Mouse (Mus musculus) heart, embryonic 14.5 days (tissue): ENCODE data around the gene Vasn. TPM values are rescaled to one million over a fixed set of nuclear protein-coding genes. Genes with fewer than 3 reads are reported as not detected.

Experiments used
- ATAC-seq: fragments of 200-750 bp; cut with Nextera tagmentation; 2 replicates; pipeline ENCODE4 v1.8.0; 2017; ENCODE audit warnings: low read depth, moderate TSS enrichment; ENCODE audit not compliant: insufficient number of reproducible peaks, insufficient read depth, low FRiP score
- H3K27ac ChIP-seq, 2 experiments: fragments of 200-500 bp in 1 of 2; fragments of 300-500 bp in 1 of 2; sonication (generic) in 1 of 2; replicated peaks in 1 of 2; 2 replicates each; pipeline ENCODE4 v1.5.1; 2012 to 2014; ENCODE audit warnings: low read depth in 2 of 2, low read length in 2 of 2, control low read depth in 1 of 2, mild to moderate bottlenecking in 1 of 2, mixed read lengths in 1 of 2; ENCODE audit not compliant: control insufficient read depth in 1 of 2, insufficient read depth in 1 of 2
- H3K27me3 ChIP-seq: fragments of 300-500 bp; sonication (generic); 2 replicates; pipeline ENCODE4 v1.6.1; 2014; ENCODE audit warnings: mild to moderate bottlenecking, low read length, control low read depth; ENCODE audit not compliant: control insufficient read depth, insufficient read depth
- H3K36me3 ChIP-seq: fragments of 300-500 bp; sonication (generic); 2 replicates; pipeline ENCODE4 v1.6.1; 2014; ENCODE audit warnings: mild to moderate bottlenecking, control low read depth, low read length, mixed read lengths; ENCODE audit not compliant: control insufficient read depth, insufficient read depth
- H3K4me1 ChIP-seq, 2 experiments: fragments of 200-500 bp in 1 of 2; fragments of 300-500 bp in 1 of 2; sonication (generic) in 1 of 2; 2 replicates each; pipeline ENCODE4 v1.6.1; 2012 to 2014; ENCODE audit warnings: low read length in 2 of 2, control low read depth in 1 of 2, mixed read lengths in 1 of 2; ENCODE audit not compliant: control insufficient read depth in 2 of 2, insufficient read depth in 2 of 2
- H3K4me2 ChIP-seq: fragments of 300-500 bp; sonication (generic); 2 replicates; pipeline ENCODE4 v1.6.1; 2014; ENCODE audit warnings: mild to moderate bottlenecking, low read length
- H3K4me3 ChIP-seq, 2 experiments: fragments of 200-500 bp in 1 of 2; fragments of 300-500 bp in 1 of 2; sonication (generic) in 1 of 2; 2 replicates each; pipeline ENCODE4 v1.5.1; 2012 to 2014; ENCODE audit warnings: low read length in 2 of 2, mild to moderate bottlenecking in 2 of 2, control low read depth in 1 of 2, low read depth in 1 of 2, moderate library complexity in 1 of 2; ENCODE audit not compliant: control insufficient read depth in 1 of 2, insufficient read depth in 1 of 2
- H3K9ac ChIP-seq: fragments of 300-500 bp; sonication (generic); 2 replicates; pipeline ENCODE4 v1.6.1; 2014; ENCODE audit warnings: mild to moderate bottlenecking, low read length
- H3K9me3 ChIP-seq: fragments of 300-500 bp; sonication (generic); 2 replicates; pipeline ENCODE4 v1.6.1; 2016; ENCODE audit warnings: low read length, control low read depth; ENCODE audit not compliant: control insufficient read depth
- WGBS: fragments of 180-500 bp; shearing (Covaris S2); extraction: QIAGEN DNeasy Blood & Tissue Kit; methylation state at CpG from one replicate; pipeline ENCODE4 v1.1.7; 2014; 5-methylcytosine and 5-hydroxymethylcytosine counted together
- polyA plus RNA-seq: library from polyadenylated mRNA; unstranded; fragments of >200 nt; fragmentation: Nextera tagmentation; extraction: Ambion mirVana; gene quantifications from 2 replicates; pipeline ENCODE4 v1.2.1, GENCODE M21; 2014

Gene Vasn
- polyA plus RNA-seq, 1 experiment from 2014 or later: 11.9 TPM

DNA sequence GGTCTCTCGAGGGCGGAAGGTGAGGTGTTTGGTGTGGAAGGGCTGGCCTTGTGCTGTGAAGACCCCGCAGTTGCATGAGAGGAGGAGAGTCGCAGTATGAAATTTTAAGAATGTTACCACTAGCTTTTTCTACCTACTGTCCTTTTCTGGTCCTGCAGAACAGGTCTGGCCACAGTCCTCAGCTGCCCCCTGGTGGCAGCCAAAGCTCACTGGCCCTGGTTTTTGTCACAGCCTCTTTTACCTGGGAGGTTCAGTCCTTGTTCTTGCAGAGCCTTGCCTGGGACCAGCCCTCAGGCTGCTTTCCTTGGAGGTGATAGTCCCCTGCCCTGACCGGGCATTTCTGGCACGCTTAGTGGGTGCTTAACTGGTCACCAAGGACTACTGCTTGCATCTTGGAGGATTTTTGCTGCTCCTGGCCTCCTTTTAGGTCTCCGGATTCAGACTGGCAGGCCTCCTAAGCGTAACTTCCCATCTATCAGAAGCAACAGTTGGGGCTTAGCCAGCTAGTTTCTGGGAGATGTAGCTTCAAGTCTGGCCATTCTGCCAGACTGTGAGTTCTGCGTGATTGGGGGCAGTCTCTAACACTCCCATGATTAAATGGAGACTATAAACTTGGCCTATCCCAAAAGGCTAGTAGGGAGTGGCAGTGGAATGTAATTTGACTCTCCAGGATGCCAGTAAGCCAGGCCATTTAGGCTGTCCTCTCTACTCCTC lies 31.8 kb upstream of the Vasn start:
- Histone ChIP-seq H3K36me3 (peaks cover 44% of the 10 kb centered on the region), H3K27ac (peak overlapping the region; percentile 42 to 56; a peak in 2 of 4 replicates), H3K4me2 (no peak overlapping the region), H3K9ac (no peak overlapping the region; the same call in 1 of the 2 replicates), H3K4me3 (no peak overlapping the region), H3K27me3 (no peaks in the 10 kb centered on the region), H3K9me3 (no peaks in the 10 kb centered on the region), H3K4me1 (peaks cover 42 to 55% of the 10 kb centered on the region in 2 experiments)
- ATAC-seq: 0 out of 2 replicates have a peak, but pooled peaks have one; percentile 20
- WGBS: 43% methylated on average over 9 of the region's 9 CpGs

DNA sequence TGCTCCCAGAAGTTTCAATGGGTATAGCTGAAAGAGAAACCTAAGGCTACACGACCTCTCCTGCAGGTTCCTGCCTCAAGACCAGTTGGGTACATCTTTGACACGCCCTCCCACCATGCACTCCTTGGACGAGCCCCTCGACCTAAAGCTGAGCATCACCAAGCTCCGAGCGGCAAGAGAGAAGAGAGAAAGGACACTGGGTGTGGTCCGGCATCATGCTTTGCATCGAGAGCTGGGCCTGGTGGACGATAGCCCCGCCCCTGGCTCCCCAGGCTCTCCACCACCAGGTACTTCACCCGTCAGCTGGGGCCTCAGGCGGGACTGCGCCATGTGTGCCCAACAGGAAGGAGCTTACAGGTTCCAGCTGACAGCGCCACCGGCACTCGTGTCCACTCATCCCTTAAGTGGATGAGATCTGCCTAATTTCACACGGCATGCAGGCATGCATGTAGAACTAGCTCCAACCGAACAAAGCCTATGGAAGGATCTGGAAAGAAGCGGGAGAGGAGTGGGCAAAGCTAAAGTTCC lies 31.1 kb upstream of the Vasn start:
- Histone ChIP-seq H3K9ac (no peak overlapping the region), H3K4me3 (no peak overlapping the region), H3K27me3 (no peaks in the 10 kb centered on the region), H3K4me1 (peaks cover 36 to 49% of the 10 kb centered on the region in 2 experiments), H3K4me2 (no peak overlapping the region), H3K27ac (no peak overlapping the region), H3K36me3 (peaks cover 51% of the 10 kb centered on the region), H3K9me3 (no peaks in the 10 kb centered on the region)
- ATAC-seq: no peak
- WGBS: 80% methylated on average over 19 of the region's 19 CpGs

DNA sequence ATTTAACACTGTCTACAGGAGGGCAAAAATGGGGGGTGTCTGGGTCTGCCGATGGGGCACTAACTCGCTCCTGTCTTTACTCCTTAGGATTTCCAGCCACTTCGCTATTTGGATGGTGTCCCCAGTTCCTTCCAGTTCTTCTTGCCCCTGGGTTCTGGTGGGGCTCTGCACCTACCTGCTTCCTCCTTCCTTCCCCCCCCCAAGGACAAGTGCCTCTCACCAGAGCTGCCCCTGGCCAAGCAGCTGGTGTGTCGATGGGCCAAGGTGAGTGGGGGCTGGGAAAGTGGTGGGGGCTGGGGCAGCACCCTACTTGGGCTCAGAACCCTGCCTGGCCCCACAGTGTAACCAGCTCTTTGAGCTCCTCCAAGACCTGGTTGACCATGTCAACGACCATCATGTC lies 28.5 kb upstream of the Vasn start:
- no peak for ATAC-seq
- Histone ChIP-seq H3K9ac (no peak overlapping the region), H3K36me3 (peaks cover 76% of the 10 kb centered on the region), H3K4me3 (no peak overlapping the region), H3K27me3 (no peaks in the 10 kb centered on the region), H3K4me2 (no peak overlapping the region), H3K27ac (no peak overlapping the region), H3K9me3 (no peaks in the 10 kb centered on the region), H3K4me1 (peaks cover 16 to 27% of the 10 kb centered on the region in 2 experiments)
- whole genome bisulfite sequencing: 87% methylated on average over 5 of the region's 5 CpGs

DNA sequence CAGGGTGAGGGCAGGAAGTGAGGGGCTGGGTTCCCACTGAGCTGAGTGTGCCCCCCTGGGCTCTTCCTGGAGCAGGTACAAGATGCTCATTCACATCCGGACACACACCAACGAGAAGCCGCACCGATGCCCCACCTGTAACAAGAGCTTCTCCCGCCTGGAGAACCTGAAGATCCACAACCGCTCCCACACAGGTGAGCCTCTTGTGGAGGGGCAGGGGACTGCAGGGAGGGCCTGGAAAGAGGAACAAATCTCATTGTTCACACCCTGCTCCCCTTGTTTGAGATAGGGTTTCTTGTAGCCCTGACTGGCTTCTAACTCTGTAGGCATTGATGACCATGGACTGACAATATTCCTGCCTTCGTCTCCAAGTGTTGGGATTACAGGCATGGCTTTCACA lies 28.1 kb upstream of the Vasn start:
- 93% methylated on average over 7 of the region's 7 CpGs for WGBS
- no peak for ATAC-seq
- peaks cover 11 to 22% of the 10 kb centered on the region in 2 experiments for H3K4me1 ChIP-seq
- H3K9ac ChIP-seq: no peak overlapping the region
- H3K27ac ChIP-seq: no peak overlapping the region
- H3K9me3 ChIP-seq: no peaks in the 10 kb centered on the region
- no peak overlapping the region for H3K4me3 ChIP-seq
- H3K36me3 ChIP-seq: peaks cover 81% of the 10 kb centered on the region
- H3K4me2 ChIP-seq: no peak overlapping the region
- no peaks in the 10 kb centered on the region for H3K27me3 ChIP-seq

DNA sequence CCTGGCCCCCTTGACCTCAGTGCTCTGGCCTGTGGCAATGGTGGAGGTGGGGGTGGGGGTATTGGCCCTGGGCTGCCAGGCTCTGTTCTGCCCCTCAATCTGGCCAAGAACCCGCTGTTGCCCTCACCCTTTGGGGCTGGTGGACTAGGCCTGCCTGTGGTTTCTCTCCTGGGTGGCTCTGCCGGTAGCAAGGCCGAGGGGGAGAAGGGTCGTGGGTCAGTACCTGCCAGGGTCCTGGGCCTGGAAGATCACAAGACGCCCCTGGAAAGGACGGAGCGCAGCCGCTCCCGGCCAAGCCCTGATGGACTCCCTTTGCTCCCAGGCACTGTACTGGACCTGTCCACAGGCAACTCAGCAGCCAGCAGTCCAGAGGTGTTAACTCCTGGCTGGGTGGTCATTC lies 26.0 kb upstream of the Vasn start:
- ATAC-seq: no peak
- Histone ChIP-seq H3K4me3 (no peak overlapping the region), H3K27ac (no peak overlapping the region), H3K27me3 (no peaks in the 10 kb centered on the region), H3K4me1 (0 out of 4 replicates have a peak, but pooled peaks cover 0 to 4% of the 10 kb centered on the region in 2 experiments), H3K36me3 (peaks cover 92% of the 10 kb centered on the region), H3K9me3 (no peaks in the 10 kb centered on the region), H3K9ac (no peak overlapping the region), H3K4me2 (no peak overlapping the region)
- WGBS: 89% methylated on average over 9 of the region's 9 CpGs

DNA sequence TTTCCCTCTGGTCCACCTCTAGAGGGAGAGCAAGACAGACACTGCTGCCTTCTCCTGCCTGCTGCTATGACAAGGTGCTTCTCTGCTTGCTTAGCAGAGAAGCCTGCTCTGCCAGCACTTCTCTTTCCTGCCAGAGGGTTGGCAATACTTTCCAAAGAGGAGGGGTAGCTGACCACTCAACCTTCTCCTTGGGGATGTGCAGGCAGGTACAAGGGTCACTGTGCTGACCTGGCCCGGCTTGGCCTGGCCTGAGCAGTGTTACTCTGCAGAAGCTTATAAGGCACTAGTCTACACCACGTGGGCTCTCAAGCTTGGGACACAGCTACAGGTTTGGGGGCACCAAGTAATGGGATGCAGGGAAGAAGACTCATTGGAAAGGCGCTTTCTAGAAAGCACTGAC lies 25.1 kb upstream of the Vasn start:
- WGBS: 88% methylated on average over 3 of the region's 3 CpGs
- Histone ChIP-seq H3K9me3 (no peaks in the 10 kb centered on the region), H3K4me3 (no peak overlapping the region), H3K36me3 (peaks cover 85% of the 10 kb centered on the region), H3K9ac (no peak overlapping the region), H3K4me2 (no peak overlapping the region), H3K4me1 (0 out of 4 replicates have a peak, but pooled peaks cover 0 to 4% of the 10 kb centered on the region in 2 experiments), H3K27me3 (no peaks in the 10 kb centered on the region), H3K27ac (no peak overlapping the region)
- ATAC-seq: no peak

DNA sequence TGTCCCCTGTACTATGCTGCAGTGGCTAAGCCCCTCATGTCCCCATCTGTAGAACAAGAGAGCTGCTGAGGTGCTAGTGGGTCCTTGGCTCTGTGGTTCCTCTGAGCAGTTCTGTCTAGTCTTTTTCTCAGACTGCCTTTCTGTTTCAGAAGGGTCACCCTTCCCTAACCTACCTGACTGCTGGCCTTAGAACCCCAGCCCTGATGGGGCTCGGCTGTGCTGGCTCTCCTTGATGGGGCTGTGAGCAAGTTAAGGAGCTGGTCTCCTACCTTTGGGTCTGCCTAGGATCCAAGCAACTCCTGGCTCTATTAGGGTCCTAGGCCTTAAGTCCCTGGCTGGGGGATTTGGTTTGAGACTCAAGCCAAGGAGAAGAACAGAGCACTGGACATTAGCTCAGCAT lies 24.4 kb upstream of the Vasn start:
- no peak overlapping the region for H3K4me3 ChIP-seq
- H3K36me3 ChIP-seq: peaks cover 78% of the 10 kb centered on the region
- 88% methylated on average over 1 of the region's 1 CpGs for WGBS

More for the DNA sequence above, 24.4 kb upstream of the Vasn start:
- no peak overlapping the region for H3K4me2 ChIP-seq
- no peaks in the 10 kb centered on the region for H3K27me3 ChIP-seq
- no peak overlapping the region for H3K27ac ChIP-seq
- no peak for ATAC-seq
- H3K9ac ChIP-seq: no peak overlapping the region
- H3K9me3 ChIP-seq: no peaks in the 10 kb centered on the region
- H3K4me1 ChIP-seq: 0 out of 4 replicates have a peak, but pooled peaks cover 0 to 7% of the 10 kb centered on the region in 2 experiments
